Mouse (Mus musculus) heart, postnatal 0 days (tissue): ENCODE data around the gene 1810037I17Rik.

Experiments used
- CTCF ChIP-seq: IDR thresholded peaks from 2 replicates; pipeline ENCODE4 v1.5.1; 2016; ENCODE audit warnings: antibody characterized with exemption, control low read depth, low read depth
- EP300 ChIP-seq: IDR thresholded peaks from 2 replicates; pipeline ENCODE4 v1.6.1; 2016; ENCODE audit warnings: antibody characterized with exemption, low read depth

DNA sequence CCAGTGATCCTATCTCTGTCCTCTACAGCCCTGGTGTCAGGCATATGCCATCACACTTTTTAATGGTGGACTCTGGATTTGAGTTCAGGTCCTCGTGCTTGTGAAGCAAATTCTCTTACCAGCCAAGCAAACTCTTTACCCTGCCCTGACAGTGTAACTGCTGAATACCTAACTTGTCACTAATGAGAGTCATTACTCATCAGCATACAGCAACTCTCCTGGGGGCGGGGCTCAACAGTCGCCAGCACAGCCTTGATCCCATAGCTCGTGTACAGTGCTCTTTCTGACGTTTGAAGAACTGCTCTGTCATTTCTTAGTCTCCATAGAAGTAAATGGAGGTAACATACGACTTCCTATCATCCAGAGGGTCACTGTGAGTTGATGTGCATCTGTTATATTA is 25.7 kb upstream of the 1810037I17Rik start:
- TF ChIP-seq CTCF (no peak), EP300 (no peak)
